Mouse (Mus musculus): ENCODE data around the gene Irf2bp1. TPM values are rescaled to one million over a fixed set of nuclear protein-coding genes. Genes with fewer than 3 reads are reported as not detected.

Irf2bp1 gene
- total RNA-seq, 2 experiments from 2014 or later: 13.8 to 15.1 TPM

DNA sequence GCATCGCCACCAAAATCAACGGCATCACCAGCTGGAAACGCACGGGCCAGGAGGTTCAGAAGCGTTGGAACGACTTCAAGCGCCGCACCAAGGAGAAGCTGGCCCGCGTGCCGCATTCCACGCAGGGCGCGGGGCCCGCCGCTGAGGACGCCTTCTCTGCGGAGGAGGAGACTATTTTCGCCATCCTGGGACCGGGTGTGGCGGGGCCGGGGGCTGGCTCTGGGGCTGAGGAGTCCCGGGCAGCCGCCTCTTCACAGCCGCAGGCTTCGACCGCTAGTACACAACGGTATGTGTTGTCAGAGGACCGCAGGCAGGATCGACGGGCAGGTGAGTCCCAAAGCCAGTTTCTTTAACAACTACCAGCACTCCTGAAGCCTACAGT lies 11.6 kb upstream of the Irf2bp1 start:
- no peak for DNase-seq
- intact Hi-C loops (cut with DNase I): loop anchor here (5.0 kb wide), 1 partner anchor 85 kb away; no protein-coding TSS in a partner anchor

DNA sequence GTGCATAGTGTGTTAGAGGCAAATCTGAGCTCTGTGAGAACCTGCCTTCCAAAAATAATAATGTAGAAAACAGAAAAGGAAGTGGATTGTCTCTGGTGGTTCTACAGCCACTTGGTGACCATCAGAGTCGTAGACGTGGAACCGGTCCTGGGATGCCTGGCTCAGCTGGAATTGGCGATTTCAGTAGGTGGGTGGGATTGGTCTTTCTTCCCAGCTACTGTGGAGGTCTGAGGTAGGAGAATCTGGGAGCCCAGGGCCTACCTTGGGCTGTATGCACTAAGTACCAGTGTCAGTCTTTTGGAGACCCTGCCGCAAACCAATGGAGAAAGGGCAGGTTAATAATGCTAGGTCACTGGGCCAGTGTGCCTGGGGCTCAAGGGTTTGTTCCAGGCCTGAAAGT lies 10.8 kb upstream of the Irf2bp1 start:
- no peak for DNase-seq
- intact Hi-C loops (cut with DNase I): loop anchor here (5.0 kb wide), 1 partner anchor 86 kb away; no protein-coding TSS in a partner anchor

DNA sequence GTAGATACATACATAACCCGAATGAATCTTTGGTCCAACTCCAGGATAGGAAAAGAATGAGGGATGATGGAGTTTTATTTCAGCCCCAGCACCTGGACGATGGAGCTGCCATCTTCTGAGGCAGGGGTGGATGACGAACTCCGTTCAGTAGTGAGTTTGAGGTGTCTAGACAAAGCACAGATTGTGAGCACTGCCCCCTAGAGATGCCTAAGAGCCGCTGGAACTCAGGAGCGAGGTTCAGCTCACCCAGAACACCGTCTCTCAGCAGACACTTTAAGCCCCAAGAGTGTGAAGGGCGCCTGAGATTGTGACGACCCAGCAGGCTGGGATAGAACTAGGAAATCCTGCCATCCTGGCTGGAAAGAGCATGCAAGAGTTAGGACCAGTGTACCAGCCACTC lies 5.0 kb upstream of the Irf2bp1 start:
- intact Hi-C loops (cut with DNase I): no loop called here
- DNase-seq: no peak

DNA sequence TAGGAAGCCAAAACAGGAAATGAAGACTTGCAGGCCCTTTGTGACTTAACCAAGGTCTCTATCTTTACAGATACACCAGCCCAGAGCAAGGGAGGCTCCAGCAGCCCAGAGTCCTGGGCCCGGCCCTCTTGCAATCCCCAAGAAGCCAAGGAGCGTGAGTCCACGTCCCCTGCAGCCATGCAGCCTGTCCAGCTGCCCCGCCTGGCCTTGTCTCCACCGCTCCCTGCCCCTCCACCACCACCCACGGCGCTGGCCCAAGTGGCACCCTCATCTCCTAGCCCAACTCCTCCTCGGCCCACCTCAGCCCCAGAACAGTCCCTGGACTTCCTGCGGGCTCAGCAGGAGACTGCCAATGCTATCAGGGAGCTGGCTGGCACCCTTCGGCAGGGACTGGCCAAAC lies 3.4 kb upstream of the Irf2bp1 start:
- no peak for DNase-seq
- intact Hi-C loops (cut with DNase I): no loop called here

DNA sequence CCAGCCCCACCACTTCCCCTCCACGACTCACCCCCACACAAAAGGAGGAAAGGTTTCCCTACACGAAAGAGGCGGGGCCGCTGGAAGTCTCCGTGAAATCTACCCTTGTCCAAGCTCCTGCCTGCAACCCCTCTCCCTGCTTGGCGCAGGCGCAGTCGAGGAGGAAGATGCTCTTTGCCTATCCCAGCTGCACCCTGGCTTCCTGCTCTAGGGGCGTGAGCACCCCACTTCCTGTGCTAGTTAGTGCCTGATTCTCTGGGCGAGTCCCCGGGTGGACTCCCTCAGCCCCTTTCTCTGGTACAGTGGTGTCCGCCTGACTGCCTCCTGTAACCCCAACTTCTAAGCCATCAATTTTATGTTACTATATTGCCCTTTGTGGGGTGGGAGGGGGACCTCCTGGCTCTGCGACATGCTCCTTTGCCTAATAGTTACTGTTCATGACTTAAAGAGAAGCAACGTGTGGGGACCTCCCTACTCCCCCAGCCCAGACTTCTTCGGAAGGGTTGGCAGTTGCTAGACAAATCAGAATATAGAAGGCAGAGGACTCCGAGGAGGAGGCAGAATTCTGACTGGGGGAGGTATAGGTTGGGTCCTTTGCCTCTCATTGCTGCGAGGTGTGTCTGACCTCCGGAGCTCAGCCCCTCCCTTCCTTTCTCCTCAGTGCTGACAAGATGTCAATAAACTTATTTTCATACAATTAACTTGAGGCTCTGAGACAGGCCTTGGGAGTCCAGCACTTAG lies 2.6 kb upstream of the Irf2bp1 start:
- intact Hi-C loops (cut with DNase I): no loop called here
- DNase-seq: peak; percentile 46 to 51

DNA sequence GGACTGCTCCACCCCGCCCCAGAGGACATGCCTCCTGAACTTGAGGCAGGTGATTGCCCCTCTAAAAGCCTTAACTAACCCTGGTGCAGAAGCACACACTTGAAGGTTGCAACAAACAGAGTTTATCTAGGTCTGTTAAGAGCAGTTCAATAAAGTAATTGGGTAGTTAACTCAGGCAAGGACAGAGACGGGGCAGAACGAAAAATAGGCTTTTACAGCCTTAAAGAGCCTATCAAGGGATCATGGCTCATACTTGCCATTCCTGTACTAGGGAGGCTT lies 2.1 kb upstream of the Irf2bp1 start:
- intact Hi-C loops (cut with DNase I): no loop called here
- no peak for DNase-seq

GRCm38 (mm10) chr7:19002115-19002514 lies 1.7 kb upstream of the Irf2bp1 start:
- intact Hi-C loops (cut with DNase I): no loop called here
- no peak for DNase-seq

DNA sequence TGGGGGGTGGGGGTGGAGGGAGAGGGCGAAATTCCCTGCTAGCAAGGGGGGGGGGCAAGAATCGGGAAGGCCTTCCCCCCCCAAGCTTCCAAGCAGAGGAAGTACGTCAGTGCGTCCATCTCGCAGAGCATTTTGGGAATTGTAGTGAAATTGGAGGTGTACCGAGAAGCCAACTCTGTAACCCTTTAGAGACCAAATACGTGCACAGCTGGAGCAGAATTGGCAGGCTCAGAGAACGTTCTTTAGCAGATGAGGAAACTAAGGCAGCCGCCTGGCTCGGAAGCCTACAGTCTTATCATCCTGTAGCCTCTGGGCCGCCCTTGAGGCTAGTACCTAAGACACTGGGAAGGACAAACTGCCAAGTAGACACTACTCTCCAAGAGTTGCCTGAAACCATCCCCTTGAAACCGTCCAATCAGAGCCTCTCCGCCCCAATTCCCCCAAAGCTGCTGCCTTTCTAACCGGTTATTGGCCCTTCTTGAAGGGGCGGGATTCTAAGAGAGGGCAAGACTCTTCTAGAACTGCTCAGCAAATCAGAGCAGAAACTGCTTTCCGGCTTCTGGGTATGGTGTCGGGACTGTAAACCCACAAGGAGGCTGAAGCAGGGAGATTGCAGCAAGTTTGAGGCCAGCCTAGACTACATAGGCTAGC lies 871 bp upstream of the Irf2bp1 start:
- intact Hi-C loops (cut with DNase I): no loop called here
- DNase-seq: peak; percentile 47 to 75

- intact Hi-C loops (cut with DNase I): loop anchor here (5.0 kb wide), 1 partner anchor 112 kb away; no protein-coding TSS in a partner anchor
- DNase-seq: peak in 1 of 2 experiments; percentile 16
Observed at GRCm38 (mm10) chr7:19004631-19005079, 811 bp downstream of the Irf2bp1 start.

DNA sequence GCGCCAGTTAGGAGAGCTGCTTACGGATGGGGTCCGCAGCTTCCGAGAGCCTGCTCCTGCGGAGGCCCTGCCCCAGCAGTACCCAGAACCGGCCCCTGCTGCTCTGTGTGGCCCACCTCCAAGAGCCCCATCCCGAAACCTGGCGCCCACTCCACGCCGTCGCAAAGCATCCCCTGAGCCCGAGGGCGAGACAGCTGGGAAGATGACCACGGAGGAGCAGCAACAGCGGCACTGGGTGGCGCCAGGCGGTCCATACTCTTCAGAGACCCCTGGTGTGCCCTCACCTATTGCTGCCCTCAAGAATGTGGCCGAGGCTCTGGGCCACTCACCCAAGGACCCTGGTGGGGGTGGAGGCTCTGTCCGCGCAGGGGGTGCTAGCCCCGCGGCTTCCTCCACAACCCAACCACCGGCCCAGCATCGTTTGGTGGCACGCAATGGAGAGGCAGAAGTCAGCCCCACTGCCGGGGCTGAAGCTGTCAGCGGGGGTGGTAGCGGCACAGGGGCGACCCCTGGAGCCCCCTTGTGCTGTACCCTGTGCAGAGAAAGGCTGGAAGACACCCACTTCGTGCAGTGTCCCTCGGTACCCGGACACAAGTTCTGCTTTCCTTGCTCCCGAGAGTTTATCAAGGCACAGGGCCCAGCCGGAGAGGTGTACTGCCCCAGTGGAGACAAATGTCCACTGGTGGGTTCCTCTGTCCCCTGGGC lies 1.7 kb downstream of the Irf2bp1 start:
- intact Hi-C loops (cut with DNase I): loop anchor here (5.0 kb wide), 1 partner anchor 113 kb away; no protein-coding TSS in a partner anchor
- DNase-seq: peak in 1 of 2 experiments; percentile 13

DNA sequence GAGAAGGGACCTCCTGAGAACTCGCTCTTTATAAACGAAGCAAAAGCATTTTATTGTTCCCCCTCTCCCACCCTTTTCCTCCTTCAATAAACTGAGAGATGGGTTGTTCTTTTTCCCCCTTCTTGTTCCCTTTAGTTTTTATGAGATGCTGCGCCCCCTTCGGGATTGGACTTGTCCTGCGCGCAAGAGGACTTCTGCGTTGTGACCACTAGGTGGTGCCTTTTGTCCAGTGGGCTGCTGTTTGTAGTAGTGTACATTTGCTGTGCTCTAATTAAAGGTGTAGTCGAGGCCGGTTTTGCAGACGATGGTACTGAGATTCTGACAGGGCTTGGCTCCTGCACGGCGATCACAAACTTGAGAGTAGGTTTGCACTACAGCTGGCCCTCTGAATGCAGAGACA lies 2.6 kb downstream of the Irf2bp1 start:
- intact Hi-C loops (cut with DNase I): loop anchor here (5.0 kb wide), 1 partner anchor 114 kb away; no protein-coding TSS in a partner anchor

GRCm38 (mm10) chr7:19007026-19007977 lies 3.5 kb downstream of the Irf2bp1 start:
- DNase-seq: no peak
- intact Hi-C loops (cut with DNase I): loop anchor here (5.0 kb wide), 1 partner anchor 115 kb away; no protein-coding TSS in a partner anchor

More for the DNA sequence above, 2.6 kb downstream of the Irf2bp1 start:
- peak; percentile 69 to 75 for DNase-seq

DNA sequence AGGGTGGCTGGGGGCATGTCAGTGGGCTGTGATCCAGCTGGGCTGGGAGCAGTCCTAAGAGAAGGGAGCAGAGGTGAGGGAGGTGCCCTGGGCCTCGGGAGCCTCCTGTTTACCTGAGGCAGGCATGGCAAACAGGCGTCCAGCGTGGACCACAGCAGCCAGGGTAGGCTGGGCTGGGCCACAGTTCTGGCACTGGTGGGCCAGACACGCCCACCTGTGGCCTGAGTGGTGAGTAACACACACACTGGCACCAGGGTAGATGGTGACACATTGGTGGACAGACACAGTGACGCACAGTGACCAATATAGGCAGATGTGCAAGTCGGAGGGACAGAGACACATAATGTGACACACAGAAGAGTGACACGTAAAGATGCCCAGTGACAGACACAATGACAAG lies 6.7 kb downstream of the Irf2bp1 start:
- no peak for DNase-seq
- intact Hi-C loops (cut with DNase I): no loop called here

DNA sequence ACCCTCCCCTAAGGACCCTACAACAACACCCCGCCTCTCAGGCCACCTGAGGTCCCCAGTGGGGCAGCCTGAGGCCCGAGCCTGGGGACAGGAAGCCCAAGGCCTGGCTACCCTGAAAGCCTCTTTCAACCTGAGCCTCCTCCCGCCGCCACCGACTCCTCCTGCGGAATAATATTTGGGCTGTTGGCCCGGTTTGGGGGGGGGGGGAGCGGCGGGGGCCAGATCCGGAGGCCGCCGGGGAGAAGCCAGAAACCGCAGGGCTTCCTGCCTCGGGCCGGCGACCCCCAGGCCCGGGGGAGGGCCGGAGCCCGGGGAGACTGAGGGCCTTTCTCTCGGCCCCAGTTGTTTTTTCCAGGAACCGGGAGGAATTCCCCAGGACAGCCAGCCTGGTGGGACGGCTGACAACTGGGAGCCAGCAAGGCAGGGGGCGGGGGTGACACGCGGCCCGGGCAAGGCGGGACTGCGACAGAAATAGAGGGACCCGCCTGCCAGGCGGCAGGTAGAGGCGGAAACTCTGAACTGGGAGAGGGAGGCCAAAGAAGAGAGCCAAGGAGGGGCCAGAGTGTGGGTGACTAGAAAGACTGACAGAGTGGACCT lies 8.3 kb downstream of the Irf2bp1 start:
- intact Hi-C loops (cut with DNase I): no loop called here
- DNase-seq: peak; percentile 14 to 37

DNA sequence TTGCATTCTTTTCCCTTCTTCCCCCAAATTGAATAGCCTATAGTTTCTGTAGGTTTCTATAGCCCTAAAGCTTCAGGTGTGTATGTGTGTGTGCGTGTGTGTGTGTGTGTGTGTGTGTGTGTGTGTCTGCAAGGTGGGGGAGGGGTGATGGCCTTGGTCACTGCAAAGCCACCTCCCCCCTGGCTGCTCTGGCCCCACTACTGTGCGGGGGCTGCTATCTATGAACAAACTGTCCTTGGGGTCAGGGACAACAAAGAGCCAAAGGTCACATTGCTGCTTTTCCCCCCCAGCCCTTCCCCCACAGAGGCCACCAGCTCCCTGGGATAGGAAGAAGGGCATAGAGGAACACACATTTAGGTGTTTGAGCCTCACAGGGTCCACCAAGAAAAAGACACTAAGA lies 9.0 kb downstream of the Irf2bp1 start:
- no peak for DNase-seq
- intact Hi-C loops (cut with DNase I): no loop called here

GRCm38 (mm10) chr7:19014452-19014851 lies 10.6 kb downstream of the Irf2bp1 start:
- intact Hi-C loops (cut with DNase I): no loop called here
- no peak for DNase-seq

- intact Hi-C loops (cut with DNase I): no loop called here
- no peak for DNase-seq
Observed at GRCm38 (mm10) chr7:19016042-19016441, 12.2 kb downstream of the Irf2bp1 start.

- DNase-seq: no peak
- intact Hi-C loops (cut with DNase I): no loop called here
Observed at GRCm38 (mm10) chr7:19017909-19018308, 14.1 kb downstream of the Irf2bp1 start.

GRCm38 (mm10) chr7:19021048-19021447 lies 17.2 kb downstream of the Irf2bp1 start:
- intact Hi-C loops (cut with DNase I): no loop called here
- DNase-seq: no peak
